Mouse (Mus musculus) T-helper 2 cell (primary cell): ENCODE measurements around the gene Grin2c.

Source experiments
- in situ Hi-C: fragments of 300-600 bp; cut with MboI, MseI; formaldehyde crosslinking; loops from one replicate; pipeline ENCODE4 v1.15.1; 2025; ENCODE audit warnings: high pct_unique_total_duplicates

The Grin2c gene

GRCm38 (mm10) chr11:115266400-115266778, 654 bp downstream of the Grin2c start:
- in situ Hi-C loops: no loop called here

GRCm38 (mm10) chr11:115265771-115266399, 1.2 kb downstream of the Grin2c start:
- in situ Hi-C loops: no loop called here

- in situ Hi-C loops: no loop called here
Measured at GRCm38 (mm10) chr11:115264862-115265668, 2.0 kb downstream of the Grin2c start.

GRCm38 (mm10) chr11:115264136-115264861, 2.7 kb downstream of the Grin2c start:
- in situ Hi-C loops: no loop called here

GRCm38 (mm10) chr11:115262954-115263353, 4.1 kb downstream of the Grin2c start:
- in situ Hi-C loops: no loop called here

- in situ Hi-C loops: no loop called here
Measured at GRCm38 (mm10) chr11:115259134-115259533, 7.9 kb downstream of the Grin2c start.

- in situ Hi-C loops: no loop called here
Measured at GRCm38 (mm10) chr11:115257775-115258510, 9.1 kb downstream of the Grin2c start.

GRCm38 (mm10) chr11:115251258-115251657, 15.8 kb downstream of the Grin2c start:
- in situ Hi-C loops: no loop called here

- in situ Hi-C loops: no loop called here
Measured at GRCm38 (mm10) chr11:115250405-115251090, 16.5 kb downstream of the Grin2c start.

- in situ Hi-C loops: loop anchor here (5.0 kb wide), 1 partner anchor 43 kb away; no protein-coding TSS in a partner anchor
Measured at GRCm38 (mm10) chr11:115249721-115250404, 17.2 kb downstream of the Grin2c start.

GRCm38 (mm10) chr11:115247945-115248344, 19.1 kb downstream of the Grin2c start:
- in situ Hi-C loops: loop anchor here (5.0 kb wide), 1 partner anchor 41 kb away; no protein-coding TSS in a partner anchor

GRCm38 (mm10) chr11:115247240-115247639, 19.8 kb downstream of the Grin2c start:
- in situ Hi-C loops: loop anchor here (5.0 kb wide), 1 partner anchor 40 kb away; no protein-coding TSS in a partner anchor

- in situ Hi-C loops: loop anchor here (5.0 kb wide), 1 partner anchor 39 kb away; no protein-coding TSS in a partner anchor
Measured at GRCm38 (mm10) chr11:115246386-115246785, 20.7 kb downstream of the Grin2c start.

GRCm38 (mm10) chr11:115244840-115245239, 22.2 kb downstream of the Grin2c start:
- in situ Hi-C loops: loop anchor here (5.0 kb wide), 1 partner anchor 38 kb away; no protein-coding TSS in a partner anchor

GRCm38 (mm10) chr11:115243783-115244182, 23.3 kb downstream of the Grin2c start:
- in situ Hi-C loops: no loop called here

- in situ Hi-C loops: no loop called here
Measured at GRCm38 (mm10) chr11:115242746-115243145, 24.3 kb downstream of the Grin2c start.

- in situ Hi-C loops: no loop called here
Measured at GRCm38 (mm10) chr11:115241402-115241801, 25.6 kb downstream of the Grin2c start.

- in situ Hi-C loops: no loop called here
Measured at GRCm38 (mm10) chr11:115236570-115236969, 30.5 kb downstream of the Grin2c start.

GRCm38 (mm10) chr11:115234320-115235044, 32.6 kb downstream of the Grin2c start:
- in situ Hi-C loops: no loop called here
